Mouse (Mus musculus) lung, adult 2 months (tissue): ENCODE data around the gene Zbtb25.

Experiments used
- CTCF ChIP-seq: fragments of 200-500 bp; IDR thresholded peaks from 2 replicates; pipeline ENCODE4 v1.5.1; 2011; ENCODE audit warnings: mild to moderate bottlenecking, low read length, control low read depth; ENCODE audit not compliant: insufficient read depth
- POLR2A ChIP-seq: fragments of 200-500 bp; IDR thresholded peaks from 2 replicates; pipeline ENCODE4 v1.6.1; 2011; ENCODE audit warnings: low read depth, mild to moderate bottlenecking, control low read depth, low read length, borderline replicate concordance; ENCODE audit errors: extremely low read depth

DNA sequence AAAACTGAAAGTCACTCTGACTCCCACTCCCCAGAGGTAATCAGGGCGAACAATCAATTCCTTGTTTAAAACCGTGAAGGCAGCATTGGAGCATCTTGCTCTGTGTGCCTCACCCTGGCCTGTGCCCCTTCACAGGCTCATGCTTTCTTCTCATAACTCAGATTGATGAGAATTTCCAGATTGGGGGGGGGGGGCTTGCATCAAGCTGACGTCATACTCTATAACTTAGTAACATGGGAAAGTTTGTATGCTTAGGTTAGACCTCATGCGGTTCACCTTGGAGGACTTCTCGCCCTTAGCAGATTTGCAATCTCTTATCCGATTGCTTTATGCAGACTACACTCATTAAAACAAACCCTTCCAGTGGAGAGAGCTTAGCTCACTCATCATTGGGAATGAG, 4.6 kb upstream of the Zbtb25 start:
- TF ChIP-seq CTCF (no peak), POLR2A (no peak)
